Mouse (Mus musculus) adrenal gland, postnatal 36 days (tissue): ENCODE measurements at regions not wholly inside any gene's neighbourhood (a gene's known extent, or its start where the extent isn't known, plus 50 kb on each side); places are given as distances from the start of the nearest gene placed in this dataset.

Experiments used
- DNase-seq, 2 experiments: peaks; one replicate each; pipeline ENCODE4 v3.0.0; 2021; ENCODE audit warnings: mixed read lengths in 1 of 2

DNA sequence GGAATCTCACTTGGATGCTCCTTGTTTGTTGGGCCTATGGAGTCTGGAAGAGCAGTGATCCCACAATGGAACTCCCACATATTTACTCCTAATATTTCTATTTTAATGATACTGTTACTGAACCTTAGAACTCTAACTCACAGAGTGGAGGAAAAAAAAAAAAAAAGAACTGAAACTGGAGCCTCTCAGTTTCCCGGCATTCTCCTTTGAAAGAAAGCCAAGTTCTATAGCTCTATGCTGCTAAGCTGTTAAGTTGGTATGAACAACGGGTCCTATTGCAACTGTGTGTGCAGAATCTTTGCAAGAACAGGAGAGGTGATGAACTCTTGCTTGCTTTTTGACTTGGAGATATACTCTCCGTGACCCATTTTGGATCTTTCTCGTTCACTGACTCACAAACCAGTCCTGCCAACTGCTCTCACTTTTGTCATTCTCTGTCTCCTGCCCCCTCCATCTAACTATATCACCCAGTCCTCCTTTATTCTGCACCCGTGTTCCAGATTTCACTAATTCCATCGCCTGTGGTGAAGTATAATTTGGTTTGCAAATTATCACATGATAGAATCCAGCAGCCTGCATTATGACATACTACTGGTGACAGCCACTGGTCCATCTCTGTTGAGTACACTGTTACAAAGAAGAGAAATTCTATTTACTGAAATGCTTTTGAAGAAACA lies 92.6 kb upstream of the Ctsc start:
- no peak for DNase-seq

DNA sequence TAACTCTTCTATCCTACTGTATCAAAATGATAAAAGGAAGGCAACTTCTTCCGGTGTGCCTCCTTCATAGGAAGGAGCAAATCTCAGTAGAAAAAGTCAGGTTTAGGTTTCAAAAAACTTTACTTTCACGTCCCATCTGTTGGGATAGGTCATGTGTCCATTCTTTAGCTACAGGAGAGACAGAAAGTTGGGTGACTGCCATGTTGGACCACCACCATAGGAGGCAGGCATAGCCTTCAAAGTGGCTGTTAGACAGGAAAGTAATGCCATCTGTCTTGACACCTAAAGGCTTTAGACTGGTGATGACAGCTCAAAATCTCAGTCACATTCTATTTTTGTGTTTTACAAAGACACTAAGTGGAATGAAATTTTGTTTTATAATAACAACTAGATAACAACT lies 90.3 kb upstream of the Ctsc start:
- no peak for DNase-seq

DNA sequence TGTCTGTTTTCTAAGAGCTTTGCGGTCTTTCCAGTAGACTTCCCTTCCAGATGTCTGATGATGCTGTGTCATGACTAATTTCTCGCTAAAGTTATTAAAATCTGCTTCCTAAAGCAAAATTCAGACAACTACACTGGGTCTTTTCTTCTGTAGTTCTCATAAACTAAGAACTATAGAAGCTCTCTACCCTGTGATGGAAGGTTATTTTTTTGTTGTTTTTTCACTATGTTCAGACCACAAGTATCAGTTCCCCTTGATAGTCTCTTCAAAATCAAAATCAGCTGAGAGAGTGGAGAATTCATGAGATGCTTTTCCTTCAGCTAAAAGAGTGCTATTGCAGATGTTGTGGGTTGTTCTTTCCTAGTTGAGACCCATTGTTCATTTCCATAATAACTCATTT lies 85.1 kb upstream of the Ctsc start:
- DNase-seq, result no peak

GRCm38 (mm10) chr7:88199043-88199442 lies 78.8 kb upstream of the Ctsc start:
- DNase-seq, result no peak

DNA sequence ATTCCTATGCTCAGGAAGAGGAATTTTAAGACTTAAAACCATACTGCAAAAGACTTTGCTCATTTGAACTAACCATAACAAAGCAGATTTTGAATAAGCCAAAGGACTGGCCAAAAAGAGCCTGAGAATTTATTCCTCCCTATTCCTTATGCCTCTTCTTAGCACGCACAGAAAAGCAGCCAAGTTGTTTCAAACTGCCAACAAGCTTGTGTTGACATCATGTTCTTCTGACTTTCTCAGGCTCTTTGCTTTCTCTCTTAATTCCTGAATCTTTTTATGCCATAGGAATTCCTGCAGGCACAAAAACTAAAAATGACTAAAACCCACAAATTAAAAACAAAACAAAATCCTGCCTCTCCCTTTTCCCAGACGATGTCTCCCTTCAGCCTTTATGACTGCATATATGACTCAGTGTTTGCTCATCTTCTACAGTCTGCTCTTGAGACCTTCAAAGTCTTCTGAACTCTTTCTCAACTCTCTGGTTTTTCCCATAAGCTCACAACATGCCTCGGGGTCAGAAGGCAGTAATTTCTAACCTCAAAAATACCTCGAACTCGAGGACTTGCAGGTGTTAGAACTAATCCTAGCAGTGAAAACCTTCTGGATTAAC lies 77.9 kb upstream of the Ctsc start:
- DNase-seq, result peak in 1 of 2 experiments; percentile 1

GRCm38 (mm10) chr7:88201658-88202364 lies 76.1 kb upstream of the Ctsc start:
- no peak for DNase-seq

DNA sequence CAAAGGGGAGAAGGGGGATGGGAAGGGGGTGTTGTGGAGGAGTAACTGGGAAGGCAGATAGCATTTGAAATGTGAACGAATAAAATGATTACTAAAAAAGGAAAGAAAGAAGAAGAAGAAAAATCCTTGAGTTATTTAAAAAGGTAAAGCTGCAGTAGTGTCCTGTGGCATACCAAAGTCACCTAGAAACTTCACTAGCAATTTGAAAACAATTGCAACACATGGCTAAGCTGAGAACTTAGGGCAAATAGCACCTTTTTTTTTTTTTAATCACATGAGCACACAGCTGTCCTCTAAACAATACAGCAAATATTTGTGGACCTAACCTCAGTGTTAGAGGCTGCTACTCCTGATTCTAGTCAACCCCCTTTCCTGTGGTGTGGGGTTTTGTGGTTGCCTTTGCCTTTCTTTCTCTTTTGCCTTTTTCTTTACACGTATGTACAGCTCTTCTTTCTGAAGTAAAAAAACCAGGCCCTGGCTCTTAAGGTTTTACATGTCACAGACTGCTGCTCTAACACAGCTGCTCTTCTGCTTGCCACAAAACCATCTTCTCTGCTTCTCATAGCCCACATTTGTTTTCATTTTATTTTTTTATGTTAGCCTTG lies 71.6 kb upstream of the Ctsc start:
- DNase-seq, result no peak

DNA sequence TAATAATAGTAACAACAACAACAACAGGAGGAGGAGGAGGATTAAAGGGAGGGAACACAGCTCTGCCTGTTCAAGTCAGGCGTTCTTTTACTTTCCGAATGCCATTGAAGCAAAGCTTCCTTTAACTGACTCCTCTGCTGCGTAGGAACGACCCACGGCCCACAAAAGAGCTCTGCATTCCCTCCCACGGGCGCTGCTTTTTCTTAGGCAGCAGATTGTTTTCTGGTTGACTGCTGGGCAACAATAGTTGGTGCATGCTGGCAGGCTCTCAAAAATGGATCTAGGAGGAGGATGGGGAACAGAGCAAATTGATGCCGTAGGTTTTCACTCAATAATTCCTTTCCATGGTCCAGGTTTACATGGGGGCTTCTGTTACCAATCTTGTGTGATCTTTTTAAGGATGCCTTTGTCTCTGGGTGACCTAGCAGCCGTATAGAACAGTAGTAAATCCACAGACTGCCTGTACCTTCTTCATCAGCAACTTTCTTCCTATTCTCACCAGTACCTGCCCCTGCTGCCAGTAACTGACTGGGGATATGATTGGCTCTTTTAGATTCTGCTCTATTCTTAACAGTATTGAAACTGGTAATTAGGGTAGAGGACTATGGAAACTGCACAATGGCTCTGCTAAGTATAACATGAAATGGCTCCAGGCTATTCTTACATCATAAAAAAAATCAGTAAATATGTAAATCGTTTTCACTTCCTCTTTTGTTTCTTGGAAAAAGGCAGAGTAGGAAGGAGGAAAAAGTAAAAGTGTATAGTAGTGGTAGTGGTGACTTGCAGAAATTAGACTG lies 70.8 kb upstream of the Ctsc start:
- DNase-seq, result no peak

GRCm38 (mm10) chr7:88214713-88215198 lies 63.1 kb upstream of the Ctsc start:
- DNase-seq, result no peak

DNA sequence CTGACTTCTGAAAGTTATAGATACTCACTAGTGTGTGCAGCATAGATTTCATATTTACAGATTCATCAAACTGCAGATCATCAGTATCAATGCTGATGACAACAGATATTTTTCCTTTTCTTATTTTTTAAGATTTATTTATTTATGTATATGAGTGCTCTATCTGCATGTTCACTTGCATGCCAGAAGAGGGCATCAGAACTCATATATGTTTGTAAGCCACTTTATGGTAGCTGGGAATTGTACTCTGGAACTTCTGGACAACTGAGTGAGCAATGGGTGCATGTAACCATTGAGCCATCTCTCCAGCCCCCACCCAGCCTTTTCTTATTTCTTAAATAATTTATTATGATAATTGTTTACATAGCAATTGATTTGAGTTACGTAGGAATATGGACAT lies 62.5 kb upstream of the Ctsc start:
- no peak for DNase-seq

GRCm38 (mm10) chr7:88222141-88222540 lies 55.7 kb upstream of the Ctsc start:
- DNase-seq, result no peak

- no peak for DNase-seq
Measured at GRCm38 (mm10) chr7:88225800-88226199, 52.1 kb upstream of the Ctsc start.
